Comparison of ENCODE assay signal across 8 mouse cellular contexts in the genomic region with DNA sequence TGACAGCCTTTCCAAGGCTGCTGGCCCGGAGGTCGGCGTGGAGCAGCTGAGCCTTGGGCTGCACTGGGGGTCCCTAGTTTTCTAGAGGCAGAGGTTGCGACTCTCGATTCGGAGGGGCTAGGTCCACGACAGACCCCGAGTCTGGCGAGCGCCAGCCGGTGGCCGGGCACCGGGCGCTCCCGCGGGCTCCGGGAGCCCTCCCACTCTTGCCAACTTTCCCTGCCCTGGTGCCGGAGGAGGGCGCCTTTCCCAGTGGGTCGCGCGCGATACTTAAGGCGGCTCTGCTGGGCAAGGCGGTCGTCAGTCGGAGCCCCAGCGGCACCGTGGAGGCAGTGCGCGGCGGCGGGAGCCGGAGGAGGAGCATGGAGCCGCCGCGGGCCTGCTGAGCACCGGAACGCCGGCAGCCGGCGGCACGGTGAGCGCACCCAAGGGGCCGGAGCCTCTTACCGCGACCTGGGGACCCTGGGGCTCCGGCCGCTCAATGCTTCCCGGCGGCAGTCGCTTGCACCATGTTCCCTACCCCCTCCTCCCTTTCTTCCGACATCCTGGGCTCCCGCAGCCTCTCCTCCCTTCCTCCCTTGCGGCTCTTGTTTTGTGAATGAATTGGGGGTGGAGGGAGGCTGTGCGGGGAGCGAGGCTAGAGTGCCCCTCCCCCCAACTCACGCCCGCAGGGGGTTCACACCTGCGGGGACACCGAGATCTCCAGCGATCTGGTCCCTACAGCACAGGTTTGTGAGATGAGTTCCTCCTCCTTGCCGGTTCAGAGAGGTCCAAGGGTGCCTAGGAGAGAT. TPM values are rescaled to one million over a fixed set of nuclear protein-coding genes. Genes with fewer than 3 reads are reported as not detected.
DNase-seq lines count a peak whose midpoint lies in the region; ATAC-seq and TF ChIP-seq lines count a peak whose summit lies in the region.

No protein-coding gene starts in this region.

- no peak for TF ChIP-seq RAD21 in CH12.LX (IDR thresholded peaks at IDR 0.05; ENCODE audit: low read depth, low read length)

- H3K27ac ChIP-seq in CH12.LX (ENCODE audit: insufficient read depth, low read depth) = no peak overlapping the region
- peak overlapping the region; percentile 61; the same call in 1 of the 2 replicates for H3K27ac ChIP-seq in forebrain, embryonic 12.5 days
- H3K27ac ChIP-seq in heart, embryonic 16.5 days (ENCODE audit: low read length) = no peak overlapping the region
- no peak overlapping the region for H3K27ac ChIP-seq in lung, postnatal 0 days (ENCODE audit: low read length)

- TF ChIP-seq EP300 in CH12.LX (IDR thresholded peaks at IDR 0.05; ENCODE audit: low read length) = no peak
- no peak for TF ChIP-seq EP300 in lung, postnatal 0 days (IDR thresholded peaks at IDR 0.05)

- dilution Hi-C loops in CH12.LX (cut with MboI; ENCODE audit: extremely low pct_ligation_motif_present, extremely low pct_unique_long_range_greater_than_20kb, low sequenced_read_pairs) = no loop called here

- no peak overlapping the region for H3K4me3 ChIP-seq in CH12.LX (replicated peaks in 1 of 3; ENCODE audit: low read depth in 2 of 3, low read length in 2 of 3, poor library complexity in 1 of 3)
- H3K4me3 ChIP-seq in forebrain, embryonic 12.5 days (replicated peaks) = peak overlapping the region; percentile 62
- H3K4me3 ChIP-seq in heart, embryonic 16.5 days (ENCODE audit: low read length) = peak overlapping the region; percentile 67
- peak overlapping the region; percentile 50 for H3K4me3 ChIP-seq in lung, postnatal 0 days (ENCODE audit: low read depth, low read length)

- H3K9ac ChIP-seq in CH12.LX (ENCODE audit: insufficient read depth, low read depth) = no peak overlapping the region
- peak overlapping the region; percentile 70 for H3K9ac ChIP-seq in forebrain, embryonic 12.5 days
- peak overlapping the region; percentile 74 for H3K9ac ChIP-seq in heart, embryonic 16.5 days (ENCODE audit: low read length)
- peak overlapping the region; percentile 23; the same call in 1 of the 2 replicates for H3K9ac ChIP-seq in lung, postnatal 0 days (replicated peaks; ENCODE audit: low read depth)

- ATAC-seq in forebrain, embryonic 12.5 days (ENCODE audit: low FRiP score) = peak; percentile 67
- peak; percentile 57 for ATAC-seq in heart, embryonic 16.5 days (replicated peaks; ENCODE audit: extremely low read depth, insufficient read depth, low FRiP score)
- peak; percentile 60 for ATAC-seq in lung, postnatal 0 days

- no peak for TF ChIP-seq POLR2A in CH12.LX (IDR thresholded peaks at IDR 0.05; ENCODE audit: low read depth, low read length)

- no peak for TF ChIP-seq CTCF in CH12.LX (conservative IDR thresholded peaks at IDR 0.05 in 1 of 2, IDR thresholded peaks at IDR 0.05 in 1 of 2; ENCODE audit: low read depth in 2 of 2, low read length in 2 of 2)
- peak; percentile 66 for TF ChIP-seq CTCF in lung, postnatal 0 days (IDR thresholded peaks at IDR 0.05)

- no peaks in the 10 kb centered on the region for H3K79me2 ChIP-seq in CH12.LX (replicated peaks; ENCODE audit: control insufficient read depth, extremely low read depth, insufficient read depth, poor library complexity, severe bottlenecking)

- 0 out of 2 replicates have a peak overlapping the region, but pooled peaks have one; percentile 8 for H3K4me2 ChIP-seq in CH12.LX (ENCODE audit: insufficient read depth, low read depth, poor library complexity, severe bottlenecking)
- peak overlapping the region; percentile 96 for H3K4me2 ChIP-seq in forebrain, embryonic 12.5 days
- peak overlapping the region; percentile 100 for H3K4me2 ChIP-seq in heart, embryonic 16.5 days (ENCODE audit: low read depth, low read length)
- peak overlapping the region; percentile 97 for H3K4me2 ChIP-seq in lung, postnatal 0 days (replicated peaks; ENCODE audit: low read depth, low read length)

- H3K9me3 ChIP-seq in CH12.LX (replicated peaks; ENCODE audit: low read length) = no peaks in the 10 kb centered on the region
- no peaks in the 10 kb centered on the region for H3K9me3 ChIP-seq in forebrain, embryonic 12.5 days
- no peaks in the 10 kb centered on the region for H3K9me3 ChIP-seq in heart, embryonic 16.5 days (replicated peaks; ENCODE audit: control insufficient read depth, low read length)
- H3K9me3 ChIP-seq in lung, postnatal 0 days (ENCODE audit: low read length) = no peaks in the 10 kb centered on the region

- in situ Hi-C loops in CH12.LX (cut with MboI; ENCODE audit: low pct_ligation_motif_present, low pct_unique_long_range_greater_than_20kb, low sequenced_read_pairs) = no loop called here

- H3K27me3 ChIP-seq in CH12.LX (replicated peaks) = no peaks in the 10 kb centered on the region
- peaks cover 61% of the 10 kb centered on the region for H3K27me3 ChIP-seq in forebrain, embryonic 12.5 days
- H3K27me3 ChIP-seq in heart, embryonic 16.5 days (ENCODE audit: control insufficient read depth, insufficient read depth, low read length) = peaks cover 15% of the 10 kb centered on the region
- peaks cover 4% of the 10 kb centered on the region; the same call in 1 of the 2 replicates for H3K27me3 ChIP-seq in lung, postnatal 0 days (replicated peaks; ENCODE audit: insufficient read depth, low read length)

- H3K36me3 ChIP-seq in CH12.LX (replicated peaks in 1 of 2; ENCODE audit: control insufficient read depth in 1 of 2, insufficient read depth in 1 of 2, low read length in 1 of 2) = peaks cover 6 to 42% of the 10 kb centered on the region in 2 experiments
- H3K36me3 ChIP-seq in forebrain, embryonic 12.5 days (replicated peaks) = peaks cover 12% of the 10 kb centered on the region; the same call in 1 of the 2 replicates
- no peaks in the 10 kb centered on the region for H3K36me3 ChIP-seq in heart, embryonic 16.5 days (ENCODE audit: control insufficient read depth, insufficient read depth)
- no peaks in the 10 kb centered on the region for H3K36me3 ChIP-seq in lung, postnatal 0 days (ENCODE audit: insufficient read depth, low read length)

- no peaks in the 10 kb centered on the region for H3K4me1 ChIP-seq in CH12.LX (ENCODE audit: control insufficient read depth in 1 of 2, insufficient read depth in 2 of 2)
- H3K4me1 ChIP-seq in forebrain, embryonic 12.5 days = peaks cover 35% of the 10 kb centered on the region
- peaks cover 20% of the 10 kb centered on the region for H3K4me1 ChIP-seq in heart, embryonic 16.5 days (ENCODE audit: control insufficient read depth, insufficient read depth, low read length)
- peaks cover 20% of the 10 kb centered on the region for H3K4me1 ChIP-seq in lung, postnatal 0 days (ENCODE audit: insufficient read depth, low read depth, low read length)

- WGBS in forebrain, embryonic 12.5 days = under 1% methylated on average over 60 of the region's 63 CpGs
- WGBS in heart, embryonic 16.5 days = under 1% methylated on average over 62 of the region's 63 CpGs
- WGBS in lung, postnatal 0 days = under 1% methylated on average over 31 of the region's 63 CpGs

- DNase-seq in CH12.LX (ENCODE audit: extremely low read depth) = no peak
- DNase-seq in adrenal gland, postnatal 4 days (ENCODE audit: low spot score in 2 of 2) = peak; percentile 36 to 45
- DNase-seq in kidney, postnatal 4 days = peak; percentile 79 to 86
- peak; percentile 72 for DNase-seq in lung, postnatal 0 days (ENCODE audit: low spot score)
- DNase-seq in ovary, postnatal 36 days (ENCODE audit: low spot score) = peak; percentile 73
- no peak for DNase-seq in natural killer cell, adult 2 months (ENCODE audit: low spot score in 2 of 2)

TF ChIP-seq in CH12.LX, 34 proteins besides CTCF, POLR2A, EP300 and RAD21:
- TF ChIP-seq E2F4 (IDR thresholded peaks at IDR 0.05; ENCODE audit: insufficient replicate concordance, low read depth, low read length) (no peak), MAX (IDR thresholded peaks at IDR 0.05; ENCODE audit: low read length) (no peak), MXI1 (IDR thresholded peaks at IDR 0.05; ENCODE audit: low read depth, low read length) (no peak), ELF1 (IDR thresholded peaks at IDR 0.05; ENCODE audit: low read depth, low read length) (no peak), NRF1 (IDR thresholded peaks at IDR 0.05; ENCODE audit: low read depth, low read length) (no peak), ZKSCAN1 (IDR thresholded peaks at IDR 0.05; ENCODE audit: borderline replicate concordance, low read depth, low read length) (no peak), KAT2A (IDR thresholded peaks at IDR 0.05; ENCODE audit: insufficient replicate concordance, low read length) (no peak), MYC (IDR thresholded peaks at IDR 0.05; ENCODE audit: low read depth, low read length) (no peak), MAFK (IDR thresholded peaks at IDR 0.05; ENCODE audit: insufficient replicate concordance, low read length) (no peak)
TF ChIP-seq in CH12.LX: peak in this region for 0.

RNA-seq across cellular contexts. Expression of a gene that starts 0.7 kb away (rescaled TPM):
- 3.7 and 4.7 TPM in 2 replicates for total RNA-seq in CH12.LX (2012; rRNA removed)
- 0.07 TPM in 1 of 2 replicates, not detected in the other for total RNA-seq in CH12.LX (2014; rRNA removed)
- 0.29 and 0.31 TPM in 2 replicates for polyA plus RNA-seq in CH12.LX (2012; ENCODE audit: insufficient read length, low read depth)
- 1 to 10 TPM; 1.1 to 1.3 TPM for total RNA-seq in adrenal gland, postnatal 4 days (2021)
- polyA plus RNA-seq in forebrain, embryonic 12.5 days (2016; fragmentation: Nextera tagmentation; extraction: Ambion mirVana) = 0.56 and 0.62 TPM in 2 replicates
- 0.22 and 0.26 TPM in 2 replicates for polyA plus RNA-seq in heart, embryonic 16.5 days (2015; fragmentation: Nextera tagmentation; extraction: Ambion mirVana)
- 0.13 and 0.32 TPM in 2 replicates for polyA plus RNA-seq in lung, postnatal 0 days (2015; fragmentation: Nextera tagmentation; extraction: Ambion mirVana)

RNA-seq across cellular contexts. Expression of a gene that starts 22.7 kb away (rescaled TPM):
- total RNA-seq in CH12.LX (2012; rRNA removed) (80.6 and 114 TPM in 2 replicates), CH12.LX (2014; rRNA removed) (152 and 156 TPM in 2 replicates)
- polyA plus RNA-seq in CH12.LX (2012; ENCODE audit: insufficient read length, low read depth) = 183 and 202 TPM in 2 replicates
- total RNA-seq in adrenal gland, postnatal 4 days (2021) = 10 to 100 TPM; 45.1 to 47.0 TPM
- polyA plus RNA-seq in forebrain, embryonic 12.5 days (2016; fragmentation: Nextera tagmentation; extraction: Ambion mirVana) = 59.4 and 59.6 TPM in 2 replicates
- polyA plus RNA-seq in heart, embryonic 16.5 days (2015; fragmentation: Nextera tagmentation; extraction: Ambion mirVana) = 42.5 and 48.1 TPM in 2 replicates
- 25.4 and 26.7 TPM in 2 replicates for polyA plus RNA-seq in lung, postnatal 0 days (2015; fragmentation: Nextera tagmentation; extraction: Ambion mirVana)

Comparison
In these comparisons a context has a peak if more than half of its experiments do, and no peak if none do; other contexts are left out.
1. DNase-seq: peak in adrenal gland, postnatal 4 days (2 of 2), kidney, postnatal 4 days (2 of 2), lung, postnatal 0 days (single experiment) and ovary, postnatal 36 days (single experiment); none in CH12.LX (single experiment) and natural killer cell, adult 2 months (0 of 2).
2. H3K4me2 ChIP-seq: peak in every context shown above with its lines; median percentile 100 in heart, embryonic 16.5 days; 97 in lung, postnatal 0 days; 96 in forebrain, embryonic 12.5 days; 8 in CH12.LX.
3. H3K4me3 ChIP-seq: peak in forebrain, embryonic 12.5 days (single experiment), heart, embryonic 16.5 days (single experiment) and lung, postnatal 0 days (single experiment); none in CH12.LX (0 of 3).
4. Peak in every context shown above with its lines, with median percentiles within 50 percentile points of each other: ATAC-seq.